Mouse (Mus musculus) liver, postnatal 0 days (tissue): Measurements from ENCODE around the gene Cdh12.

Source experiments
- CTCF ChIP-seq: sonication (generic); IDR thresholded peaks from 2 replicates; pipeline ENCODE4 v1.5.1; 2016; ENCODE audit warnings: antibody characterized with exemption, low read depth
- EP300 ChIP-seq: IDR thresholded peaks from 2 replicates; pipeline ENCODE4 v1.6.1; 2016; ENCODE audit warnings: antibody characterized with exemption, low read depth, mild to moderate bottlenecking

DNA sequence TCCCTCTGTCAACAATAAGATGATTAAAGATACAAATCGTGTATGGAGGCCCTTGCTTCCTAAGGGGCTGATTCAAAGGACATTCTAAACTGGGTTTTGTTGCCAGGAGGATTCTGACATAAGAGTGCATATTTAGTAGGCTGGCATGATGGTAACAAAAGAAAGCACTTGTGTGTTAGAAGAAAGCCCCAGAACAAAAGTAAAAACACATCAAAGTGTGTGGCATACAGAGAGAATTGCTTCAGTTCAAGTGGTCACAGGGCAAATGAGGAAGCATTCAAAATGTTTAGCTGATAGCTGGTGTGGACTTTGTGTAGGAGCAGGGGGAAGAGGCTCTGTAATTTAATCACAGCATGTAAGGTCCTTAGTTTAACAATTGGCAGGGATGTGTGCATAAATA is 559.4 kb downstream of the Cdh12 start:
- TF ChIP-seq EP300 (no peak), CTCF (no peak)
